Mouse (Mus musculus) lung, postnatal 36 days (tissue): ENCODE results near the gene Med26.

ENCODE experiments used
- DNase-seq: peaks from one replicate; pipeline ENCODE4 v3.0.0; 2022; ENCODE audit warnings: mixed read lengths

The Med26 gene

GRCm38 (mm10) chr8:72487014-72487413 is 61.1 kb downstream of the Med26 start:
- no peak for DNase-seq

- peak; percentile 88 for DNase-seq
Measured at GRCm38 (mm10) chr8:72485456-72486199, 62.4 kb downstream of the Med26 start.

- DNase-seq = peak; percentile 98
Measured at GRCm38 (mm10) chr8:72474826-72475546, 73.1 kb downstream of the Med26 start, which contains the start of gene Cherp. Gene Cherp (minus strand): TSS chr8:72475226.

GRCm38 (mm10) chr8:72470684-72471083 is 77.4 kb downstream of the Med26 start:
- no peak for DNase-seq

- no peak for DNase-seq
Measured at GRCm38 (mm10) chr8:72469984-72470383, 78.1 kb downstream of the Med26 start.

- DNase-seq = no peak
Measured at GRCm38 (mm10) chr8:72469243-72469642, 78.8 kb downstream of the Med26 start.

GRCm38 (mm10) chr8:72464211-72464610 is 83.9 kb downstream of the Med26 start:
- DNase-seq = no peak

GRCm38 (mm10) chr8:72459881-72460533 is 88.1 kb downstream of the Med26 start:
- no peak for DNase-seq

- no peak for DNase-seq
Measured at GRCm38 (mm10) chr8:72458457-72458856, 89.6 kb downstream of the Med26 start.

- no peak for DNase-seq
Measured at GRCm38 (mm10) chr8:72457806-72458205, 90.3 kb downstream of the Med26 start.

- no peak for DNase-seq
Measured at GRCm38 (mm10) chr8:72455317-72455716, 92.8 kb downstream of the Med26 start.

- no peak for DNase-seq
Measured at GRCm38 (mm10) chr8:72453904-72454303, 94.2 kb downstream of the Med26 start.

GRCm38 (mm10) chr8:72451516-72451915 is 96.6 kb downstream of the Med26 start:
- DNase-seq = no peak

- no peak for DNase-seq
Measured at GRCm38 (mm10) chr8:72445071-72445470, 103.0 kb downstream of the Med26 start.
